Mouse (Mus musculus): ENCODE measurements at regions not wholly inside any gene's neighbourhood (a gene's known extent, or its start where the extent isn't known, plus 50 kb on each side); places are given as distances from the start of the nearest gene placed in this dataset.
"Not testable (repeated sequence)": the region's sequence is repeated elsewhere in the genome, so short reads cannot be mapped to it uniquely, and the experiment has no call there.

DNA sequence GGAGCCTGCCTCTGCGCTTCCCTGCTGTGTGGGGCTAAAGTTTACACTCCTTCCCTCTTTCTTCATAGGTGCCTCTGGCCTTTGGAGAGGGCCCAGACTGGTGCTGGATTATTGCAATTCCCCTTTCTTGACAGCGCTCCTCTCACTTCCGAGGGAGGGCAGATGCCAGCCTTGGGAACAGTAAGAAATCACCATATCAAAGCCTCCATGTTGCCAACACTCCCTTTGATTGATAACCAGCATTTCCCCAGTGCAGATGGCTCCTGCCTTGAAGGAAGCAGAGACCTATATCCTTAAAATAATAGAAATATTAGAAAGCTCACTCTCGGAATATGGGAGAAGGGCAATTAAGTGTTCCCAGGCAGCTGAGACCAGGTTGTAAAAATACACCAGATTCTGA, 63.1 kb upstream of the Cep295 start:
- no peak for DNase-seq (ENCODE audit: low read depth, low spot score)

DNA sequence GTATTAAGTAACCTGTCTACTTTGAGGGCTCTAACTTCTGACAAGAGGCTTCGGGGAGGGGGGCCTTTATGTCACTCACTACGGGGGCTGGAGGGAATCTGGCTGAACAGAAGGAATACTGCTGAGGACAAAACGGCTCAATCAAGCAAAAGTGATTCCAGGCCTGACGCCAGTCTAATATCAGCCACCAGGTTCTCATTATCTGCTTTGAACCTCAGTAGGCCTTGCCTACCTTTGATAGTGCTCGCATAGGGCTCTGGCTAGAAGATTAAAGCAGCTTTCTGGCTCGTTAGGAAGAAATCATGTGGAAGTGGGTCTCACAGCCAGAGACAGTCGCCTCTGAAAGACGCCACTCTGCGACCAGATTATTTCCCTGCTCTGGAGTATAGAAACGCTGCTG, 64.3 kb upstream of the Cep295 start:
- DNase-seq (ENCODE audit: low read depth, low spot score), result peak; percentile 39

DNA sequence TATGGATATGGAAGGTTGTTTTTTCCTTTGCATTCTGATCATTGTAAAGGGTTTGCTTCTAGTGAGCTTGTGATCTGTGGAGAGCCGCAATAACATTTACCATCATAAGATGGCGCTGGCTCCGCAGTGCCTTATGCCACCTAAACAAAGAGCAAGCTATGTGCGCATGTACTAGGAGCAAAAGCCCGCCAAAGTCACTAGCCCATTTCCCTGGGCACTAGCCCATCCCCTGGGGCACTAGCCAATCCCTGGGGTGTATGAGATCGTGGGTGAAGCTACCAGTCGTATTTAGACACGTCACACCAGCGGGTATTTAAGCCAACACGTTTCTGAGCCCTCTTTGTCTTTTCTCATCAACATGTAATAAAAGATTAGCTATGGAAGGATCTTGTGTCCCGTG, 59.0 kb upstream of the Smco4 start:
- DNase-seq (ENCODE audit: low read depth, low spot score), result not testable (repeated sequence)

DNA sequence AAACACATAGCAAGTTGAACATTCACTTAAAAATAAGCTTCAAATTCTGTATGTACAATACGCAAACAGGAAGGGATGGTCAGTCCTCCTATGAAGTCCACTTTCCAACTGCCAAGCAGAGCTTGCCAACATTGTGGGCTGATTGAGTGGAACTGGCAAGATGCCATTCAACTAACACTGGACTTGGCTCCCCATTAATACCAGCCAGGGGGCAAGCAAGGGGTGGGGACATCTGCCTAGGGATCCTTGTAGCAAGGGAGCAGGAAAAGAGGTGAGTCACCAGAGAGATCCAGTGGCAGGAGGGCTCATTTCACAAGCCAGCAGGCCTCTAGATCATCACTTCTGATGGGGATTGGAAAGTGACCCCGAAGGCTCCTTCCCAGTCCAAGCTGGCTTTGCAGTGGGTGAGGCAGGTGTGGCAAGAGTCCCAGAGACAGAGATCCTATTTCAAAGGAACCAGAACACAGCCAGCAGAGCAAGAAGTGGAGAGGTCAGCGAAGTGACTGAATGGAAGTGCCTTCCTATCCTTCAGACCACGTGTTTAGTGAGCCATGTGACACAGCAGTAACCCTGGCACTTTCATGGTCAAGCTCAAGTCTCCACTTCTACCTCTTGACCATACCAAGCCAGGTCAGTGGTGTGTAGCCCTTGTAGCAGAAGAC, 53.8 kb upstream of the Smco4 start:
- no peak for DNase-seq (ENCODE audit: low read depth, low spot score)

DNA sequence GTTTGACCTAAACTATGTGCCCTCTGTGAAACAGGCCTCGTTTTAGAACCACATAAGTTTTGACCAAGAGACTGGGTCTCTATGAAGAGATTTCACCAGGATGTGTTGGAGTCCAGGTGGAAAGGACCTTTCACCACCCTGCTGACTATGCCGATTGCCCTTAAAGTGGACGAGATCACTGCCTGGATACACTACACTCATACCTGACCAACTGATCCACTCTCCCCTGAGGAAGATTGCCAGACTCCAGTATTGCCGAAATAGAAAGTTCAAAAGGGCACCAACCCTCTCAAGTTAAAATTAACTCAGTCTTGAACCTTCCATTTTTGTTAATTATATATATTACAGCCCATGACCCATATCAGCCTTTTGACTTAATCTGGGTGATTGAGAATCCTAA, 51.1 kb upstream of the Smco4 start:
- no peak for DNase-seq (ENCODE audit: low read depth, low spot score)

Measured in forelimb bud, embryonic 11.5 days (tissue).